8 mouse cellular contexts compared by ENCODE assay signal in genomic region chr12:80223511-80223910, GRCm38 (mm10). TPM values are rescaled to one million over a fixed set of nuclear protein-coding genes. Genes with fewer than 3 reads are reported as not detected.
DNase-seq lines count a peak whose midpoint lies in the region; ATAC-seq lines count a peak whose summit lies in the region.

No protein-coding gene starts in this region.

- ATAC-seq in forebrain, embryonic 11.5 days (replicated peaks; ENCODE audit: low FRiP score): no peak
- peak; percentile 60 for ATAC-seq in intestine, embryonic 16.5 days
- no peak for ATAC-seq in granulocyte monocyte progenitor cell, adult 5-6 weeks (replicated peaks; ENCODE audit: poor library complexity, severe bottlenecking)

- peaks cover 14% of the 10 kb centered on the region for H3K36me3 ChIP-seq in forebrain, embryonic 10.5 days (replicated peaks)
- no peaks in the 10 kb centered on the region for H3K36me3 ChIP-seq in forebrain, embryonic 11.5 days (ENCODE audit: control insufficient read depth, insufficient read depth, low read length)
- H3K36me3 ChIP-seq in intestine, embryonic 16.5 days (ENCODE audit: control insufficient read depth, insufficient read depth, low read length): 0 out of 2 replicates have a peak, but pooled peaks cover 2% of the 10 kb centered on the region

- peak overlapping the region; percentile 12; the same call in 1 of the 2 replicates for H3K27ac ChIP-seq in forebrain, embryonic 10.5 days
- H3K27ac ChIP-seq in forebrain, embryonic 11.5 days (ENCODE audit: low read depth, low read length): no peak overlapping the region
- H3K27ac ChIP-seq in intestine, embryonic 16.5 days (ENCODE audit: low read length): peak overlapping the region; percentile 43

- no peaks in the 10 kb centered on the region for H3K9me3 ChIP-seq in forebrain, embryonic 10.5 days
- no peaks in the 10 kb centered on the region for H3K9me3 ChIP-seq in forebrain, embryonic 11.5 days (ENCODE audit: control insufficient read depth, low read length)
- no peaks in the 10 kb centered on the region for H3K9me3 ChIP-seq in intestine, embryonic 16.5 days (ENCODE audit: control insufficient read depth, low read length)

- peaks cover 46% of the 10 kb centered on the region for H3K4me1 ChIP-seq in forebrain, embryonic 10.5 days
- H3K4me1 ChIP-seq in forebrain, embryonic 11.5 days (replicated peaks; ENCODE audit: control insufficient read depth, insufficient read depth, low read length): peaks cover 4% of the 10 kb centered on the region; the same call in 1 of the 2 replicates
- peaks cover 67% of the 10 kb centered on the region for H3K4me1 ChIP-seq in intestine, embryonic 16.5 days (ENCODE audit: control insufficient read depth, insufficient read depth, low read length)

- H3K4me3 ChIP-seq in forebrain, embryonic 10.5 days: no peak overlapping the region
- no peak overlapping the region for H3K4me3 ChIP-seq in forebrain, embryonic 11.5 days (ENCODE audit: low read depth, low read length)
- H3K4me3 ChIP-seq in intestine, embryonic 16.5 days (ENCODE audit: low read length): no peak overlapping the region

- no peak overlapping the region for H3K4me2 ChIP-seq in forebrain, embryonic 11.5 days (ENCODE audit: low read depth, low read length, severe bottlenecking)
- H3K4me2 ChIP-seq in intestine, embryonic 16.5 days (ENCODE audit: low read depth, low read length): no peak overlapping the region

- WGBS in forebrain, embryonic 10.5 days: 43% methylated on average over 8 of the region's 8 CpGs
- 34% methylated on average over 8 of the region's 8 CpGs for WGBS in forebrain, embryonic 11.5 days
- WGBS in intestine, embryonic 16.5 days: 38% methylated on average over 8 of the region's 8 CpGs

- no peak for DNase-seq in forebrain, embryonic 10.5 days (ENCODE audit: extremely low spot score, low spot score)
- no peak for DNase-seq in forebrain, embryonic 11.5 days (ENCODE audit: low spot score)
- DNase-seq in ES-CJ7 (ENCODE audit: low read depth, low spot score): peak; percentile 91
- peak; percentile 61 for DNase-seq in gastrocnemius, postnatal 25 days
- no peak for DNase-seq in spleen, adult 18-20 months
- no peak for DNase-seq in urinary bladder, adult 18-20 months (ENCODE audit: low spot score in 2 of 2)

- no peak overlapping the region for H3K9ac ChIP-seq in forebrain, embryonic 11.5 days (ENCODE audit: low read length)
- no peak overlapping the region for H3K9ac ChIP-seq in intestine, embryonic 16.5 days (ENCODE audit: low read depth, low read length)

- no peaks in the 10 kb centered on the region for H3K27me3 ChIP-seq in forebrain, embryonic 10.5 days (ENCODE audit: poor library complexity, severe bottlenecking)
- H3K27me3 ChIP-seq in forebrain, embryonic 11.5 days (ENCODE audit: control insufficient read depth, insufficient read depth, low read length): no peaks in the 10 kb centered on the region
- H3K27me3 ChIP-seq in intestine, embryonic 16.5 days (replicated peaks; ENCODE audit: control insufficient read depth, insufficient read depth, low read length): no peaks in the 10 kb centered on the region

RNA-seq across cellular contexts. Expression of gene Actn1, which starts 36.7 kb away (rescaled TPM):
- polyA plus RNA-seq in forebrain, embryonic 10.5 days (2016; fragmentation: Nextera tagmentation; extraction: Ambion mirVana): 27.8 and 29.2 TPM in 2 replicates
- polyA plus RNA-seq in forebrain, embryonic 11.5 days (2014; fragmentation: Nextera tagmentation; extraction: Ambion mirVana): 27.2 and 29.5 TPM in 2 replicates
- total RNA-seq in gastrocnemius, postnatal 25 days (2021): 10 to 100 TPM; 10.2 to 15.5 TPM
- polyA plus RNA-seq in intestine, embryonic 16.5 days (2015; fragmentation: Nextera tagmentation; extraction: Ambion mirVana): 44.5 and 46.8 TPM in 2 replicates
- total RNA-seq in granulocyte monocyte progenitor cell, adult 5-6 weeks (2014; fragmentation: Nextera tagmentation): 14.7 and 18.2 TPM in 2 replicates
- 10.1 and 13.9 TPM in 2 replicates for total RNA-seq in granulocyte monocyte progenitor cell, adult 5-6 weeks (2017)

Comparison
In these comparisons a context has a peak if more than half of its experiments do, and no peak if none do; other contexts are left out.
1. DNase-seq: peak in ES-CJ7 (single experiment) and gastrocnemius, postnatal 25 days (single experiment); none in forebrain, embryonic 10.5 days (single experiment), forebrain, embryonic 11.5 days (single experiment), spleen, adult 18-20 months (0 of 2) and urinary bladder, adult 18-20 months (0 of 2).